Mouse (Mus musculus) limb, embryonic 13.5 days (tissue): ENCODE measurements around the gene Lrch1. TPM values are rescaled to one million over a fixed set of nuclear protein-coding genes. Genes with fewer than 3 reads are reported as not detected.

ENCODE experiments used
- ATAC-seq: fragments of 200-750 bp; cut with Nextera tagmentation; 2 replicates; pipeline ENCODE4 v1.8.0; 2017; ENCODE audit warnings: low read depth, moderate number of reproducible peaks, moderate TSS enrichment; ENCODE audit not compliant: low FRiP score
- H3K27ac ChIP-seq: fragments of 300-500 bp; sonication (generic); 2 replicates; pipeline ENCODE4 v1.5.1; 2015; ENCODE audit warnings: inconsistent platforms, mild to moderate bottlenecking, moderate library complexity
- H3K27me3 ChIP-seq: fragments of 300-500 bp; sonication (generic); 2 replicates; pipeline ENCODE4 v1.6.1; 2015; ENCODE audit warnings: mild to moderate bottlenecking, inconsistent platforms
- H3K36me3 ChIP-seq: fragments of 300-500 bp; sonication (generic); 2 replicates; pipeline ENCODE4 v1.6.1; 2015; ENCODE audit warnings: inconsistent platforms, mild to moderate bottlenecking, moderate library complexity
- H3K4me1 ChIP-seq: fragments of 300-500 bp; sonication (generic); 2 replicates; pipeline ENCODE4 v1.6.1; 2015; ENCODE audit warnings: inconsistent platforms
- H3K4me2 ChIP-seq: fragments of 300-500 bp; sonication (generic); replicated peaks from 2 replicates; pipeline ENCODE4 v1.6.1; 2015; ENCODE audit warnings: inconsistent platforms, mild to moderate bottlenecking, moderate library complexity
- H3K4me3 ChIP-seq: fragments of 300-500 bp; sonication (generic); 2 replicates; pipeline ENCODE4 v1.5.1; 2015; ENCODE audit warnings: moderate library complexity, mild to moderate bottlenecking, inconsistent platforms
- H3K9ac ChIP-seq: fragments of 300-500 bp; sonication (generic); 2 replicates; pipeline ENCODE4 v1.6.1; 2015; ENCODE audit warnings: mild to moderate bottlenecking, inconsistent platforms
- H3K9me3 ChIP-seq: fragments of 300-500 bp; sonication (generic); 2 replicates; pipeline ENCODE4 v1.6.1; 2016; ENCODE audit warnings: inconsistent platforms
- WGBS: fragments of 180-500 bp; shearing (Covaris S2); methylation state at CpG from one replicate; pipeline ENCODE4 v1.1.7; 2015; 5-methylcytosine and 5-hydroxymethylcytosine counted together
- polyA plus RNA-seq: library from polyadenylated mRNA; unstranded; fragments of >200 nt; fragmentation: Nextera tagmentation; extraction: Ambion mirVana; gene quantifications from 2 replicates; pipeline ENCODE4 v1.2.1, GENCODE M21; 2015

Gene Lrch1
- polyA plus RNA-seq, 1 experiment from 2014 or later, result 14.6 TPM

- Histone ChIP-seq H3K9me3 (no peaks in the 10 kb centered on the region), H3K27me3 (no peaks in the 10 kb centered on the region), H3K36me3 (peaks cover 34% of the 10 kb centered on the region), H3K4me1 (peaks cover 10% of the 10 kb centered on the region), H3K4me3 (no peak overlapping the region), H3K9ac (no peak overlapping the region), H3K27ac (no peak overlapping the region), H3K4me2 (no peak overlapping the region)
- ATAC-seq, result no peak
- WGBS, result 57% methylated on average over 11 of the region's 11 CpGs
These were observed 136.1 kb downstream of the Lrch1 start for GRCm38 (mm10) chr14:74811617-74812016.

- no peak overlapping the region for H3K4me3 ChIP-seq
- 79% methylated on average over 1 of the region's 1 CpGs for WGBS
- ATAC-seq, result no peak
- no peaks in the 10 kb centered on the region for H3K27me3 ChIP-seq
- H3K9me3 ChIP-seq, result peaks cover 10% of the 10 kb centered on the region; the same call in 1 of the 2 replicates
- H3K4me1 ChIP-seq, result peaks cover 17% of the 10 kb centered on the region
- no peak overlapping the region for H3K4me2 ChIP-seq
- H3K27ac ChIP-seq, result no peak overlapping the region
- H3K36me3 ChIP-seq, result peaks cover 61% of the 10 kb centered on the region
- H3K9ac ChIP-seq, result no peak overlapping the region
These were observed 145.7 kb downstream of the Lrch1 start for GRCm38 (mm10) chr14:74801961-74802360.

GRCm38 (mm10) chr14:74798063-74798890 is 149.4 kb downstream of the Lrch1 start:
- no peak overlapping the region; the same call in 1 of the 2 replicates for H3K27ac ChIP-seq
- peaks cover 10% of the 10 kb centered on the region; the same call in 1 of the 2 replicates for H3K9me3 ChIP-seq
- no peaks in the 10 kb centered on the region for H3K27me3 ChIP-seq
- 69% methylated on average over 16 of the region's 16 CpGs for WGBS
- H3K4me2 ChIP-seq, result no peak overlapping the region
- peak; percentile 36; the same call in 1 of the 2 replicates for ATAC-seq
- H3K4me3 ChIP-seq, result no peak overlapping the region
- peaks cover 17% of the 10 kb centered on the region for H3K4me1 ChIP-seq
- H3K9ac ChIP-seq, result no peak overlapping the region
- peaks cover 47% of the 10 kb centered on the region for H3K36me3 ChIP-seq

GRCm38 (mm10) chr14:74797386-74798062 is 150.2 kb downstream of the Lrch1 start:
- 84% methylated on average over 10 of the region's 10 CpGs for WGBS
- H3K9ac ChIP-seq, result no peak overlapping the region
- no peak for ATAC-seq
- H3K27ac ChIP-seq, result no peak overlapping the region
- H3K36me3 ChIP-seq, result peaks cover 46% of the 10 kb centered on the region
- no peak overlapping the region for H3K4me2 ChIP-seq
- H3K4me3 ChIP-seq, result no peak overlapping the region
- H3K9me3 ChIP-seq, result peaks cover 10% of the 10 kb centered on the region; the same call in 1 of the 2 replicates
- H3K4me1 ChIP-seq, result peaks cover 17% of the 10 kb centered on the region
- no peaks in the 10 kb centered on the region for H3K27me3 ChIP-seq

GRCm38 (mm10) chr14:74794931-74795330 is 152.7 kb downstream of the Lrch1 start:
- no peak overlapping the region for H3K9ac ChIP-seq
- H3K4me3 ChIP-seq, result no peak overlapping the region

GRCm38 (mm10) chr14:74792793-74793192 is 154.9 kb downstream of the Lrch1 start:
- Histone ChIP-seq H3K9ac (no peak overlapping the region), H3K36me3 (peaks cover 36% of the 10 kb centered on the region), H3K4me1 (peaks cover 1% of the 10 kb centered on the region; the same call in 1 of the 2 replicates), H3K27me3 (no peaks in the 10 kb centered on the region), H3K4me2 (no peak overlapping the region), H3K9me3 (no peaks in the 10 kb centered on the region), H3K4me3 (no peak overlapping the region), H3K27ac (no peak overlapping the region)
- 77% methylated on average over 6 of the region's 6 CpGs for WGBS
- no peak for ATAC-seq

More at GRCm38 (mm10) chr14:74794931-74795330, 152.7 kb downstream of the Lrch1 start:
- ATAC-seq, result no peak
- Histone ChIP-seq H3K9me3 (no peaks in the 10 kb centered on the region), H3K27ac (no peak overlapping the region), H3K27me3 (no peaks in the 10 kb centered on the region), H3K4me2 (no peak overlapping the region), H3K4me1 (peaks cover 16% of the 10 kb centered on the region), H3K36me3 (peaks cover 34% of the 10 kb centered on the region)
- WGBS, result 82% methylated on average over 12 of the region's 12 CpGs

- Histone ChIP-seq H3K27me3 (no peaks in the 10 kb centered on the region), H3K27ac (no peak overlapping the region), H3K4me1 (no peaks in the 10 kb centered on the region), H3K4me3 (no peak overlapping the region), H3K9me3 (no peaks in the 10 kb centered on the region), H3K9ac (no peak overlapping the region), H3K4me2 (no peak overlapping the region), H3K36me3 (peaks cover 35% of the 10 kb centered on the region)
- WGBS, result 87% methylated on average over 5 of the region's 5 CpGs
- no peak for ATAC-seq
These were observed 157.1 kb downstream of the Lrch1 start for GRCm38 (mm10) chr14:74790535-74790934.

DNA sequence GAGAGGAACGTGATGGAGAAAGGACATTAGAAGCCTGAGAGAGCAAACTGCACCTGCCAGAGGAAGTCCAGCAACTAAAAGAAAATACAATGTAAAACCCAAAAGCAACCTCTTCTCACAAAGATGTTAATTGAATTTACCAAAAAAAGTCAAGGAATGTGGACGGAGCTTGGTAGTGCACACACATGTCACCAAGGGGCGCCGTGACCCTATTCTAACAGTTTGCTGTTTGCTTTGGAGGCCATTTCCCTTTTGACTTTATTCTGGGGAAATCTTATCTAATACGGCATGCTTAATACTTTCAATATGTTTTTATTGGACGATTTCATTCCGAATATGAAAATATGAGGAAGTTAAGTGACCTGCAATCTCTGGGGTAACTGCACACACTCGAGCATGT is 158.9 kb downstream of the Lrch1 start:
- Histone ChIP-seq H3K4me2 (no peak overlapping the region), H3K9ac (no peak overlapping the region), H3K9me3 (no peaks in the 10 kb centered on the region), H3K27me3 (no peaks in the 10 kb centered on the region), H3K4me1 (no peaks in the 10 kb centered on the region), H3K27ac (no peak overlapping the region), H3K4me3 (no peak overlapping the region), H3K36me3 (peaks cover 40% of the 10 kb centered on the region)
- 70% methylated on average over 8 of the region's 8 CpGs for WGBS
- no peak for ATAC-seq

- no peaks in the 10 kb centered on the region for H3K27me3 ChIP-seq
- ATAC-seq, result no peak
- no peaks in the 10 kb centered on the region for H3K9me3 ChIP-seq
- H3K36me3 ChIP-seq, result peaks cover 42% of the 10 kb centered on the region
- H3K27ac ChIP-seq, result no peak overlapping the region
- no peak overlapping the region for H3K4me2 ChIP-seq
- H3K4me3 ChIP-seq, result no peak overlapping the region
- no peak overlapping the region for H3K9ac ChIP-seq
- 61% methylated on average over 3 of the region's 3 CpGs for WGBS
- H3K4me1 ChIP-seq, result no peaks in the 10 kb centered on the region
These were observed 160.0 kb downstream of the Lrch1 start for GRCm38 (mm10) chr14:74787717-74788116.

DNA sequence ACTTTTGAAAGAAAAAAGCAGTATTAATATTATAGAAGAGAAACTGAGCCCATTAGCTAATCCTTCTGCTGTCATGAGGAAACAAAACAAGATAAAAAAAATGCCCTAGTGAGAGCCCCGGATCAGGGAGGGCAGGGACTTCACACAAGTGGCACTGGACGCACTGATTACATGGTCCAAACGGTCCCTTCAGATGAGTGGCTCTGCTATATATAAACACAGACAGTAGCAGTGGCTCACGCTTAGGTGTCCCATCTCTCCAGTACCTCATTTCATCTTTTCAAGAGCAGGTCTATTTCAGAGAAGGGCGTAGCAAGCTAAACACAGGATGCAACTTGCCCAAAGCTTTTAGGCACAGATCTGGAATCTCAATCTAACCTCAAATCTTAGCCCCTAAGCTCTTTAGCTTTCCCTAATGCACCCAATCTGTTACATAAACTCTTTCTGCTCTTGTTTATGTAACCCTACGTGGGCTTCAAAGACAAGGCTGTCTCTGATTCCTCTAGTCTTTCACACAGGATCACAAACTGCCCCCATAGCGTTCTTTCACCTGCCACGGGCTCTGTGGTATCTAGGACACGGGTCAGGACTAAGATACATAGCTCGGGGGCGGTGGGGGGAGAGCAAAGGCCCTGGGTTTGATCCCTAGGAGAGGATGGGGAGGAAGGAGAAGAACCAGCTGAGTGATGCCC is 163.3 kb downstream of the Lrch1 start:
- whole genome bisulfite sequencing, result 76% methylated on average over 11 of the region's 11 CpGs

GRCm38 (mm10) chr14:74774046-74774619 is 173.5 kb downstream of the Lrch1 start:
- H3K4me3 ChIP-seq, result no peak overlapping the region
- H3K9ac ChIP-seq, result no peak overlapping the region
- WGBS, result 85% methylated on average over 10 of the region's 10 CpGs
- peaks cover 45% of the 10 kb centered on the region for H3K36me3 ChIP-seq
- ATAC-seq, result no peak
- H3K9me3 ChIP-seq, result peaks cover 9% of the 10 kb centered on the region
- H3K27me3 ChIP-seq, result no peaks in the 10 kb centered on the region
- H3K4me2 ChIP-seq, result no peak overlapping the region
- no peaks in the 10 kb centered on the region for H3K4me1 ChIP-seq
- no peak overlapping the region for H3K27ac ChIP-seq

More for the DNA sequence above, 163.3 kb downstream of the Lrch1 start:
- Histone ChIP-seq H3K9me3 (no peaks in the 10 kb centered on the region), H3K27me3 (no peaks in the 10 kb centered on the region), H3K9ac (no peak overlapping the region), H3K4me3 (no peak overlapping the region), H3K4me2 (no peak overlapping the region), H3K4me1 (no peaks in the 10 kb centered on the region), H3K36me3 (peaks cover 37% of the 10 kb centered on the region), H3K27ac (no peak overlapping the region)
- ATAC-seq, result no peak
